Mouse (Mus musculus): Measurements from ENCODE around the gene Ak6. TPM values are rescaled to one million over a fixed set of nuclear protein-coding genes. Genes with fewer than 3 reads are reported as not detected.

The Ak6 gene
- polyA plus RNA-seq, 1 experiment, result 147 TPM

DNA sequence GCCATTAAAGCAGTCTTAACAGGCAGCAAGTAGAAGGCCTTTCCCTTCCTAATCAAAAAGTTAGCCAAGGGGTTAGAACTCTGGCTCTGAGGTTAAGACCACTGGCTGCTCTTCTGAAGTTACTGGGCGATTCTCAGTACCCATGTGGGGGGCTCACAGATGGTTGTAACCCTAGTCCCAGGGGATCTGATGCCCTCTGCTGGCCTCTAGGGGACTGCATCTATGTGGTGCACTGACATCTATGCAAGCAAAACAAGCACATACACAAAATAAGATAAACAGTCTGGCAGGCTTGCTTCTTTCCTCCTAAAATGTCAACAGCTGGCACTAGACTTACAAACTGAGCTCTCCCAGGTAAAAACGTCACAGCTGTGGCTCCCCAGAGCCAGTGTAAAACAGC, 37.9 kb upstream of the Ak6 start:
- no peaks in the 10 kb centered on the region for H3K4me1 ChIP-seq (ENCODE audit: control insufficient read depth, insufficient read depth, low read length)
- no peak for TF ChIP-seq CTCF (IDR thresholded peaks at IDR 0.05; ENCODE audit: extremely low read depth, insufficient read depth, low read length)
- no peak for TF ChIP-seq POLR2A (IDR thresholded peaks at IDR 0.05; ENCODE audit: extremely low read depth, insufficient read depth, low read length)

DNA sequence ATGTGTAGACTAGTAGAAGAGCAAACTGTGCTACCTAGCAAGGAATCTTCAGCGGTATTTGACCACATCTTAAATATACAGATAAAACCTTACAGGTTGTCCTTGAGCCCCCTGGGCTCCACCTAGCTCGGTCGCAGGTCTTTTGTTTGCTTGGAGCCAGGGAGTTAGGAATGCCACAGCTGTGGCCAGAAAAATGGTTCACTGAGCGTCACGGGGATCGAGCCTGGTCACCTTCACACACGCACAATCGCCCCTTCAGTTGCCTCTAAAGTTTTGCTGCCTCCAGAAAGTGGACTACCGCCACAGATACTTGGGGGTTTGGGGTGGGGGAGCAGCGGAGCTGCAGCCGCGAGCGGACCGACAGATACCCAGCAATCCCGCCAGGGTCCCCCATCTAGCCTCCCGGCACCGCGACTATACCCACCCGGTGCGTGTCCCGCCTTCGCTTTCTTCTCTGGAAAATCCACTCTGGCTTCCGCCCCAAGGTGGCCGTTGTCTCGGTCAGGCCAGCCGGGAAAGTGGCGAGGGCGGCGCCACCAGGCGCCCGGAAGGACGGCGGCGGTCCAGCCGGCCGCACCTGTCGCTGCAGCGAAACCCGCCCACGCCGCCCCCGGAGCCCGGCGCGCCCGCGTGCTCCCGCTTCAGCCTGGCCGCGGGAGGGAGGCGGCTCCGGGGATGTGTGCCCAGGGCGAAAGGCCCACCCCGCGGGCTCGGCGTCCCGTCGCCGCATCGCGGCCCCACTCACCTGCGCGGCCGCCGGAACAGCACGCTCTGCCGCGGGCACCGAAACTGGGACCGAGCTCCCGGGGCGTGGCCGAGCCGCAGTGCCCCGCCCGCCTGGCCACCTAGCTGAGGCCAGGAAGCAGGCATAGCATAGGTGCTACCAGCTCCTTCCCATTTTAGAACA, 34.3 kb upstream of the Ak6 start, which contains the start of gene Marveld2:
Gene Marveld2, minus strand, starts transcription at position 791 of the 907 bp plus-strand sequence.
- Histone ChIP-seq H3K27ac (ENCODE audit: insufficient read depth, low read length) (no peak within 1 kb of the TSS), H3K4me3 (ENCODE audit: insufficient read depth, low read length) (peak within 1 kb of the TSS; percentile 35), H3K4me1 (ENCODE audit: control insufficient read depth, insufficient read depth, low read length) (no peaks in the 10 kb centered on the region)
- TF ChIP-seq CTCF (IDR thresholded peaks at IDR 0.05; ENCODE audit: extremely low read depth, insufficient read depth, low read length) (no peak), POLR2A (IDR thresholded peaks at IDR 0.05; ENCODE audit: extremely low read depth, insufficient read depth, low read length) (no peak)

More for the DNA sequence above, 37.9 kb upstream of the Ak6 start:
- H3K4me3 ChIP-seq (ENCODE audit: insufficient read depth, low read length), result no peak overlapping the region
- no peak overlapping the region for H3K27ac ChIP-seq (ENCODE audit: insufficient read depth, low read length)

DNA sequence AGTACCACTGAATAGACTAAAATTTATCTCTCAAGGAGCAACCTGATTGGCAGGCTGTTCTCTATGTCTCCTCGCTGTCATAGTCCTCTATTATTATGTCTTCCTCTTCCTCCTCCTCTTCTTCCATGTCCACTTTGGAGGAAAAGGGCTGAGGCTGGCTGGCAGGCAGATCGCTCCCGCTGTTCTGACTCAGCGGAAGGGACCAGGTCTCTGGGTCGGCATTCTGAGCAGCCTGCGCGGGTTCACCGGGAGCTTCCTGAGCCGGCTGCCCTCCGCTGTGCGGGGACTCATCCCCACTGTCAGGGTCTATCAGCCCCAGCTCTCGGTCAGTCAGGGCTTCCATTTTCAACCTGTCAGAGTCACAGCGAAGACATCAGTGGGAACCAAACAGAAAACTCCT, 33.2 kb upstream of the Ak6 start:
- no peak overlapping the region for H3K27ac ChIP-seq (ENCODE audit: insufficient read depth, low read length)

DNA sequence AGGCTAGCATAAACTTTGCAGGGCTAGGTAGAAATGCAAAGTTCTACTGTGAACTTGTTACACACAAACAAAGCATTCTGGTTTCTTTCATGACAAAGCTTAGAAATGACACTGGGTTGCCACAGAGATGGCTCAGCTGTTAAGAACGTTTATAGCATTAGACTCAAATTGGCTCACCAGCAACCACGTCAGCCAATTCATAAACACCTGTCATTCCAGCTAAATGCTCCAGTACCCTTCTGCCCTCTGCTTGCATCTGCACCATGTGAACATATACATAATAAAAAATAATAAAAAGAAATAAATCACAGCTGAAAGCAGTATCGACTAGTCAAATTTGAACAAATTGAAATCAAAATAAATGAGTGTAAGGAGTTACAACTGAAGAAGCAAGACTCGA, 28.5 kb upstream of the Ak6 start:
- Histone ChIP-seq H3K4me1 (ENCODE audit: control insufficient read depth, insufficient read depth, low read length) (no peaks in the 10 kb centered on the region), H3K4me3 (ENCODE audit: insufficient read depth, low read length) (no peak overlapping the region), H3K27ac (ENCODE audit: insufficient read depth, low read length) (no peak overlapping the region)
- TF ChIP-seq CTCF (IDR thresholded peaks at IDR 0.05; ENCODE audit: extremely low read depth, insufficient read depth, low read length) (no peak), POLR2A (IDR thresholded peaks at IDR 0.05; ENCODE audit: extremely low read depth, insufficient read depth, low read length) (no peak)

More for the DNA sequence above, 33.2 kb upstream of the Ak6 start:
- no peak for TF ChIP-seq POLR2A (IDR thresholded peaks at IDR 0.05; ENCODE audit: extremely low read depth, insufficient read depth, low read length)
- no peak for TF ChIP-seq CTCF (IDR thresholded peaks at IDR 0.05; ENCODE audit: extremely low read depth, insufficient read depth, low read length)
- H3K4me1 ChIP-seq (ENCODE audit: control insufficient read depth, insufficient read depth, low read length), result no peaks in the 10 kb centered on the region
- no peak overlapping the region for H3K4me3 ChIP-seq (ENCODE audit: insufficient read depth, low read length)

DNA sequence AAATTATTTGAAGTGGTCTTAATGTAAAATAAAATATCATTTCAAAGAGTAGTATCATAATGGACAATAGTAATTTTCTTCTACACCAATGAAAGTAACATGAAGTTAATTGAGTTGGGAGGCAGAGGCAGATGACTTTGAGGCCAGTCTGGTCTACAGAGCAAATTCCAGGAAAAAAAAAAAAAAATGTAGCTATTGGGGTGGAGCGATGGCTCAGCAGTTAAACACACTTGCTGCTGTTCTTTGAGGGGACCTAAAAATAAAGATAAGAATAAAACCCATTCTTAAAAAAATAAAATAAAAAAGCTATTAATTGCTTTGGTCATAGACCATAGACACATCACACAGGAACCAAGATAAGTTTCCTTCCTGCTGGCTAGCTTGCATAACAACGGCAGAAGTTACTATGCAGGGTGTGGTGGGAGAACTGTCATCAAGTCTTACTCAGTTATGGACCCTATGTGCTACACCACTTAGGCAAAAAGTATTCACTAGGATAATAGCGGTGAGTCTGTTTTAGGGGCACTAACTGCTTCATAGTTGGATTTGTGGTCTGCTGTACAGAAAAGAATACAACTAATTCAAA, 16.6 kb upstream of the Ak6 start:
- no peak overlapping the region for H3K27ac ChIP-seq (ENCODE audit: insufficient read depth, low read length)
- H3K4me3 ChIP-seq (ENCODE audit: insufficient read depth, low read length), result no peak overlapping the region
- TF ChIP-seq CTCF (IDR thresholded peaks at IDR 0.05; ENCODE audit: extremely low read depth, insufficient read depth, low read length), result no peak
- no peak for TF ChIP-seq POLR2A (IDR thresholded peaks at IDR 0.05; ENCODE audit: extremely low read depth, insufficient read depth, low read length)
- H3K4me1 ChIP-seq (ENCODE audit: control insufficient read depth, insufficient read depth, low read length), result no peaks in the 10 kb centered on the region

DNA sequence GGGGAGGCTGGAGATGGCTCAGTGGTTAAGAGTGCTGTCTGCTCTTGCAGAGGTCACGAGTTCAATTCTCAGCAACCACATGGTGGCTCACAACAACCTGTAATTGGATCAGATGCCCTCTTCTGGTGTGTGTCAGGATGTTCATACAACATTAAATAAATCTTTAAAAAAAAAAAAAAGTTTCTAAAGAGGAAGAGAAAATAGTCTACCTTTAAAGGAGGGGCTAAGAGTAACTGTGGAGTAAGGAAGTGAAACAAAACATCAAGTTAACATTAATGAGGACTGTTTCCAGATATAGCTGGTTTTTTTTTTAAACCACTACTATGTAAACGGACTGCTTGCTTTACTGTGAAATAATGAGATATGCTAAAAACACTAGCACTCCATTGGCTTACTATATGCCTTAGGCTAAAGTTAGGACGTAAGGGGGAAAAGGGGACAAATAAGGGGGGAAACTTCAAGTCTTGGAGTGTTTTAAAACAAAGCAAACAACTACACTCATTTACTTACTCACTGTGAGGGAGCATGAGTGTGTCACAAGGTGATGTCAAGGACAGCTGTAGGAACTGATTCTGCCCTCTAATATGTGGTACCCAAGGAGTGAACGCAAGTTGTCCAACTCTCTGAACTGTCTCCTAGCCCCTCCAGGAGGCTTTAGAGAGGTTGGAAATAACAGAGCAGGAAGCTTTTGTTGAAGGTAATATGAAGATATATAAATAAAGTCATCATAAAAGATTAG, 8.1 kb upstream of the Ak6 start:
- Histone ChIP-seq H3K27ac (ENCODE audit: insufficient read depth, low read length) (no peak overlapping the region), H3K4me3 (ENCODE audit: insufficient read depth, low read length) (no peak overlapping the region), H3K4me1 (ENCODE audit: control insufficient read depth, insufficient read depth, low read length) (no peaks in the 10 kb centered on the region)
- TF ChIP-seq CTCF (IDR thresholded peaks at IDR 0.05; ENCODE audit: extremely low read depth, insufficient read depth, low read length) (no peak), POLR2A (IDR thresholded peaks at IDR 0.05; ENCODE audit: extremely low read depth, insufficient read depth, low read length) (no peak)

DNA sequence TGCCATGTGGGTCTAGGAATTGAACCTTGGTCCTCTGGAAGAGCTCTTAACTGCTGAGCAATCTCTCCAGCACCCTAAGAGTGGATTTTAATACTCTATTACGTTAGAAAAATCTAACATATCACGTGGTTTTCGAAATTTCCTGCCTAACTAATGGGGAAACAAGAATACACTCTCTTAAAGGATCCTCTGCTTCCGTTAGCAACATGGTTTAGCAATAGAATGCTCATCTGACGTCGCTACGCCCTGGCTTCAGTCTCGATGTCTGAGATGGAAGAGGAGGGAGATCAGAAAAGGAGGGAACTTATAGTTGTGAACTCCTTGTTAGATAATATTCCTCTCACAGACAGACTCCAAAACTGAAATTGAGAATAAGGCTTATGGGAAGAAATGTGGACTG, 2.6 kb upstream of the Ak6 start:
- no peak for TF ChIP-seq CTCF (IDR thresholded peaks at IDR 0.05; ENCODE audit: extremely low read depth, insufficient read depth, low read length)
- TF ChIP-seq POLR2A (IDR thresholded peaks at IDR 0.05; ENCODE audit: extremely low read depth, insufficient read depth, low read length), result no peak
- Histone ChIP-seq H3K4me1 (ENCODE audit: control insufficient read depth, insufficient read depth, low read length) (peaks cover 3% of the 10 kb centered on the region; the same call in 1 of the 2 replicates), H3K4me3 (ENCODE audit: insufficient read depth, low read length) (no peak overlapping the region), H3K27ac (ENCODE audit: insufficient read depth, low read length) (no peak overlapping the region)

DNA sequence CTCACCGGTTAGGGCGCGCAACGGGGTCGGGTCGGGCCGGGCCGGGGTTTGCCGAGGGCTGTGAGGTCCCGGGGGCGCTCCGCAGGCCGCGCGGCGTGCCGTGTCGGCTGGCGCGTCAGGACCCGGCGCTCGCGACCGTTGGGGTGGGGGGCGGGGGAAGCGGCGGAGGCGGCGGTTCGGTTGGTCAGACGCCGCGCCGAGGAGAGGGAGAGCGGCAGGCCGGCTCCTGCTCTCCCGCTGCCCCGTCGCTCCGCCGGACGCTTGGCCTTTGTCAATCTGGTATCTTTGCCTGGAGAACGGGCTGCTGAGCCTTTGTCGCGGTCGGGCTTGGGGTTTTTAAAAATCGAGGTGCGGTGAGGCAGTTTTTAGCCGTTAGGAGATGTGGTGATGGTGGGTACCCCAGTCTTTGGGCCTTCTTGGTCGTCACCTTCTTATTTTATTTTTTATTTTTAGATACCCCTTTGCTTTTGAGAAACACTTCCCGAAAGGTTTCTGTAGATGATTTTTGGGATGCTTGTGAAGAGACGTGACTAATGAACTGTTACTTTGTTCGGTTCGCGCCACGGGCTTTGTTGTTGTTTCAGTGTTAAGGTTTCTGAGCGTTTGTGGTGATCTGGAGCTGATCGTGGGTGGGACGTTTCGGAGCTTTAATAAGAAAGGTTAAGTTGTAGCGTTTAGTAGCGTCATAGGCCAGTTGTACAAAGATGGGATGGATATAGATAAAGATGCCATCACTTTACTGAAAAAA, 834 bp downstream of the Ak6 start, which contains the start of gene Taf9:
Gene Taf9, plus strand, starts transcription at position 141 of the 748 bp plus-strand sequence.
- Histone ChIP-seq H3K4me1 (ENCODE audit: control insufficient read depth, insufficient read depth, low read length) (peaks cover 3% of the 10 kb centered on the region; the same call in 1 of the 2 replicates), H3K27ac (ENCODE audit: insufficient read depth, low read length) (peak within 1 kb of the TSS; percentile 99), H3K4me3 (ENCODE audit: insufficient read depth, low read length) (peak within 1 kb of the TSS; percentile 98)
- no peak for TF ChIP-seq CTCF (IDR thresholded peaks at IDR 0.05; ENCODE audit: extremely low read depth, insufficient read depth, low read length)
- no peak for TF ChIP-seq POLR2A (IDR thresholded peaks at IDR 0.05; ENCODE audit: extremely low read depth, insufficient read depth, low read length)

DNA sequence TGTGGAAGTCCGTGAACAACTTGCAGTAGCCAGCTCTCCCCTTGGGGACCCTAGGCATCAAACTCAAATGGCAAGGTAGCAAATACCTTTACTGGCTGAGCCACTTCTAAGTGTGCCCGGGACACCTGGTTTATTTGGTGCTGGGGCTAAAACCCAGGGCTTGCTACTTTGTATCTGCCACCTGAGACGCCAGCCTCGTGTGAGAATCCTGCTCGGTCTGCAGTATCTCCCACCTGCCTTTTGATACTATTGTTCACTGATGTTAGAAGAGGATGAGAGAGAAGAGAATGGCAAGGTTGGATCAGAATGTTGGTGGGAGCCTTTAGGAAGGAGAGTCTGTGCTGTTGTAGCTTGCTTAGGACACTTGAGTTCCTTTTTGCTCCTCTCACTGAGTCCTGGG, 7.3 kb downstream of the Ak6 start:
- Histone ChIP-seq H3K4me3 (ENCODE audit: insufficient read depth, low read length) (no peak overlapping the region), H3K4me1 (ENCODE audit: control insufficient read depth, insufficient read depth, low read length) (no peaks in the 10 kb centered on the region), H3K27ac (ENCODE audit: insufficient read depth, low read length) (no peak overlapping the region)
- TF ChIP-seq CTCF (IDR thresholded peaks at IDR 0.05; ENCODE audit: extremely low read depth, insufficient read depth, low read length), result no peak
- TF ChIP-seq POLR2A (IDR thresholded peaks at IDR 0.05; ENCODE audit: extremely low read depth, insufficient read depth, low read length), result no peak

All from cortical plate, adult 2 months (tissue).